Comparison of ENCODE assay signal across 20 mouse cellular contexts in the genomic region with DNA sequence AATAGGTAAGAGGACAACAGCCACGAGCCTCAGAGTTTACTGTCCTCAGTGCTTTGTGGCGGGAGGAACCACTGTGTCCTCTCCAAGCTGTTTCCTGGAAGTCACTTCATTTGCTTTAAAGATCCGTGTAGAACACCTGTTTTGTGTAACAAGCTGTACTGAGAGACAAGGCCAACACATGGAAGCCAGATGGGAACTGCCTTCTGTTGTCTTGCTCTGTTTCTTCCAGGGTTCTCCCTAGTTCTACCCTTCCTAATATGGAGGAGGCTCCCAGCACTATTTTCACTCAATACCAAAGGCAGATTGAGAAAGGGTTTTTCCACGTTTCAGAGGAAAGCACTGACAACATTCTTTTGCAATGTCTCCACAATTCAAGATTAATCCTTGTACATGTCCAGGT.
A peak's percentile ranks its signal among the peaks of the same experiment; 100 is the strongest.
DNase-seq lines count a peak whose midpoint lies in the region; ATAC-seq and TF ChIP-seq lines count a peak whose summit lies in the region.
"Had no signal": no experiment of that assay in that cellular context is flagged by ENCODE, and none has a peak within 500 bp of the region (broad histone marks: within the 10 kb centered on the region; RNA-seq: fewer than 3 reads in every experiment).

No protein-coding gene starts in this region.

- TF ChIP-seq CTCF in lung, postnatal 0 days (IDR thresholded peaks at IDR 0.05) = no peak
- TF ChIP-seq CTCF in lung, adult 2 months (IDR thresholded peaks at IDR 0.05; ENCODE audit: insufficient read depth, low read length) = no peak

- no peak for TF ChIP-seq POLR2A in lung, adult 2 months (IDR thresholded peaks at IDR 0.05; ENCODE audit: borderline replicate concordance, extremely low read depth, low read depth, low read length)

- H3K4me1 ChIP-seq in lung, postnatal 0 days (ENCODE audit: insufficient read depth, low read depth, low read length) = no peaks in the 10 kb centered on the region
- no peaks in the 10 kb centered on the region for H3K4me1 ChIP-seq in lung, adult 2 months (ENCODE audit: control insufficient read depth, insufficient read depth, low read length)
- H3K4me1 ChIP-seq: embryonic facial prominence, embryonic 12.5 days; forebrain, embryonic 13.5 days; heart, embryonic 10.5 days; hindbrain, embryonic 13.5 days had no signal

- no peaks in the 10 kb centered on the region for H3K36me3 ChIP-seq in lung, postnatal 0 days (ENCODE audit: insufficient read depth, low read length)
- H3K36me3 ChIP-seq: embryonic facial prominence, embryonic 12.5 days; heart, embryonic 10.5 days; hindbrain, embryonic 13.5 days had no signal

- no peak for ATAC-seq in lung, postnatal 0 days
- ATAC-seq: forebrain, embryonic 13.5 days; hindbrain, postnatal 0 days had no signal

- no peak overlapping the region for H3K4me3 ChIP-seq in lung, postnatal 0 days (ENCODE audit: low read depth, low read length)
- no peak overlapping the region for H3K4me3 ChIP-seq in lung, adult 2 months (replicated peaks; ENCODE audit: extremely low read depth, low read depth, low read length)
- H3K4me3 ChIP-seq: embryonic facial prominence, embryonic 12.5 days; forebrain, embryonic 13.5 days; heart, embryonic 10.5 days; hindbrain, embryonic 13.5 days had no signal

- no peaks in the 10 kb centered on the region for H3K27me3 ChIP-seq in lung, postnatal 0 days (replicated peaks; ENCODE audit: insufficient read depth, low read length)
- H3K27me3 ChIP-seq: embryonic facial prominence, embryonic 12.5 days; forebrain, embryonic 13.5 days; hindbrain, embryonic 13.5 days had no signal

- H3K9ac ChIP-seq in lung, postnatal 0 days (replicated peaks; ENCODE audit: low read depth) = no peak overlapping the region
- H3K9ac ChIP-seq: embryonic facial prominence, embryonic 12.5 days; forebrain, embryonic 13.5 days; hindbrain, embryonic 13.5 days had no signal

- H3K27ac ChIP-seq in lung, postnatal 0 days (ENCODE audit: low read length) = no peak overlapping the region
- H3K27ac ChIP-seq: embryonic facial prominence, embryonic 12.5 days; forebrain, embryonic 13.5 days; heart, embryonic 10.5 days; hindbrain, embryonic 13.5 days; hindbrain, postnatal 0 days had no signal

- 72% methylated on average over 4 of the region's 4 CpGs for WGBS in lung, postnatal 0 days
- WGBS in lung, adult 2 months = 67% methylated on average over 4 of the region's 4 CpGs

- DNase-seq in embryo, embryonic 10 days (ENCODE audit: low spot score) = peak; percentile 12
- no peak for DNase-seq in embryo, embryonic 11 days
- peak; percentile 37 to 71 for DNase-seq in layer of hippocampus, adult 18-20 months (ENCODE audit: low spot score in 2 of 2)
- DNase-seq in layer of hippocampus, postnatal 10 days (ENCODE audit: low spot score in 2 of 2) = no peak
- DNase-seq in layer of hippocampus, adult 8-10 months (ENCODE audit: low spot score in 2 of 2) = peak; percentile 48 to 69
- DNase-seq in telencephalon, adult 2 months (ENCODE audit: low read depth, low spot score) = peak; percentile 16
- no peak for DNase-seq in lung, postnatal 0 days (ENCODE audit: low spot score)
- DNase-seq in lung, adult 2 months = no peak
- DNase-seq: adrenal gland, postnatal 10 days; cerebellum, adult 11-12 months; cerebellum, adult 9-10 months; cerebellum, postnatal 25 days; gastrocnemius, postnatal 36 days; heart, adult 11 months; heart, postnatal 14 days had no signal

- no peak for TF ChIP-seq EP300 in lung, postnatal 0 days (IDR thresholded peaks at IDR 0.05)

- no peak overlapping the region for H3K4me2 ChIP-seq in lung, postnatal 0 days (replicated peaks; ENCODE audit: low read depth, low read length)
- H3K4me2 ChIP-seq: embryonic facial prominence, embryonic 12.5 days; forebrain, embryonic 13.5 days; hindbrain, embryonic 13.5 days had no signal

- H3K9me3 ChIP-seq in lung, postnatal 0 days (ENCODE audit: low read length) = no peaks in the 10 kb centered on the region
- H3K9me3 ChIP-seq: embryonic facial prominence, embryonic 12.5 days; forebrain, embryonic 13.5 days; heart, embryonic 10.5 days; hindbrain, embryonic 13.5 days had no signal

Comparison
In these comparisons a context has a peak if more than half of its experiments do, and no peak if none do; other contexts are left out.
1. DNase-seq: peak in embryo, embryonic 10 days (single experiment), layer of hippocampus, adult 18-20 months (2 of 2), layer of hippocampus, adult 8-10 months (2 of 2) and telencephalon, adult 2 months (single experiment); none in embryo, embryonic 11 days (single experiment), layer of hippocampus, postnatal 10 days (0 of 2), lung, postnatal 0 days (single experiment) and lung, adult 2 months (single experiment).